Mouse (Mus musculus) cerebral cortex, adult 2 months (tissue): ENCODE measurements around the gene Pigq.

Source experiments
- WGBS: fragments of 180-500 bp; shearing (Covaris S2); methylation state at CpG from one replicate; pipeline ENCODE4 v1.1.7; 2018; 5-methylcytosine and 5-hydroxymethylcytosine counted together

Gene Pigq

DNA sequence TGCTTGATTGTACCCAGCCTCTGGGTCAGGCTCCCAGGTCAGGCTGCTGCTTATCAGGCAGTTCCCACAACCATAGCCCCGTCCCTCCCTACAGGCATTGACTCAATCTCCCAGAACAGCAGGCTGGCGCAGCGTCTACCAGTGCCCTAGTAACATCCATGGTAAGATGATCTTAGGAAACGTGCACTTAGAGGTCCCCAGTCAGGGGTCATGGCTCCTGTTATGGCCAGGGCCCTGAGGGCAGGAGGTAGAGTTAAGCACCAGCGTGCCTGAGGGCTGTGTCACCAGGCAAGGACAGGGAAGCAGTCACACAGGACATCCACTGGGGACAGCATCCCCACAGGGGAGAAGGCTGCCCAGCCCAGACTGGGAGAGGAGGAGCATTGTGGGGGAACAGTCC is 62.4 kb downstream of the Pigq start:
- 69% methylated on average over 5 of the region's 5 CpGs for whole genome bisulfite sequencing

GRCm38 (mm10) chr17:25881691-25882090 is 63.0 kb downstream of the Pigq start:
- WGBS, result 45% methylated on average over 4 of the region's 4 CpGs

DNA sequence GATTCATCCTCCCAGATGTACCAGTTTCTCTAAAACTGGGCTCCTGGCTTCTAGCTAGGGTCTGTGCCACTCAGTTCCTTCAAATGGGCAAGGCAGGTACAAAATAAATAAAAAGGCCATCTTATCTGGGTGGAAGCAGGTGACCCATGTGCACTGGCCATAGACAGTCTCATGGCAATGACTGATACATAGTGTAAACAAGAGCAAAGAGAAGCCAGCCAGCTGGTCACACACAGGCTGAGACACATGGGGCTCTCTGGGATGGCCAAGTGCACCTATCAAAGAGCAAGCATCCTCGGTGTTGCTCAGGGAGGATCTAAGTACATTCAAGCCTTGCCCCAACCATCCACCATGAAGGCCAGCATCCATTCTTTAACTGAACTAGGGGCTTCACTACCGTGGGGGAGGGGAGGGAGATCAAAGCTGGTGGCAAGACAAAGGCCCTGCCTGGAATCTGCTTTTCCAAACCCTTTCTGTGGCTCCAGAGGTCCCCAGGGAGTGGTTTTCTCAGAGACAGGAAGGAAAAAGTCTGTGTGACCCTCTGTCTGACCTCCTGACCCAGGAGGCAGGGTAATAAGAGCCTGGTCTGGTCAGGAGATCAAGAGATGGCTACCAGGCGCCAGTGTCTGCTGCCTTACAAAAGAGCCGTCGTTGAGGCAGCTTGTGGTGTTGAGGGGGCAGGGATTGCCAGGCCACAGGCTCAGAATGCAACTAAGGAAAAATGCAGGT is 63.7 kb downstream of the Pigq start:
- WGBS, result 25% methylated on average over 5 of the region's 5 CpGs

DNA sequence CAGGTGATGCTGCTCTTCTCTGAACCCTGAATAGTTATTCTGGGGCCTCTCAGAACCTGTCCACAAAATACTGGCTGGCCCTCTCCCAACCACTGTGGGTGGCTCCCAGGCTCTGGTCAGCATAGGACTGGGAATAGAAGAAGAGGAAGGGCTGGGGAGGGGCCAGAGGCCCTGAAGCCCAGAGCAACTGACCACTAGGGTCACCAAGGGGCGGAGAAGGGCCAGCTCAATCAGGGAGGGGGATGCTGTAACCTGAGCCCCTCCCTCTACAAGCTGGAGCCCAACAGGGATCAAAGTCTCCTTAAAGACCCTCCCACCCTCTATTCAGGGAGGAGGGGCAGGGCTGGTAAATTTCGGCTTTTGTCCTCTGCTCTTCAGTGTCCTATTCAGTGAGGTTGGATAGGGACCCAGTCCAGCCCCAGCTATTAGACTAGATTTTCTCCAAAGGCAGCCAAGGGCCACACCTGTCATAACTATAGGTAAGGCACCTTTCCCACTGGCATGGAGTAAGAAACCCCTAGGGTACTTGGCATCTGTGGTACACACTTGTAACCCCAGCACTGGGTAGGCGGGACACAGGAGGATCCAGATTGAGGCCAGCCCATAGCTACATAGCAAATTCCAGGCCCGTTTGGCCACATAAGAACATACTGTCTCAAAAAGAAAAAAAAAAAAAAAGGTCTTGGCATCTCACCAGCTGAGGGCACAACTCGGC is 64.4 kb downstream of the Pigq start, which contains the start of gene Wfikkn1:
Gene Wfikkn1 (minus strand): TSS at position 663 of the 715 bp plus-strand sequence.
- 34% methylated on average over 5 of the region's 5 CpGs for WGBS

- WGBS, result 74% methylated on average over 8 of the region's 8 CpGs
Observed at GRCm38 (mm10) chr17:25879750-25880149, 65.0 kb downstream of the Pigq start.

DNA sequence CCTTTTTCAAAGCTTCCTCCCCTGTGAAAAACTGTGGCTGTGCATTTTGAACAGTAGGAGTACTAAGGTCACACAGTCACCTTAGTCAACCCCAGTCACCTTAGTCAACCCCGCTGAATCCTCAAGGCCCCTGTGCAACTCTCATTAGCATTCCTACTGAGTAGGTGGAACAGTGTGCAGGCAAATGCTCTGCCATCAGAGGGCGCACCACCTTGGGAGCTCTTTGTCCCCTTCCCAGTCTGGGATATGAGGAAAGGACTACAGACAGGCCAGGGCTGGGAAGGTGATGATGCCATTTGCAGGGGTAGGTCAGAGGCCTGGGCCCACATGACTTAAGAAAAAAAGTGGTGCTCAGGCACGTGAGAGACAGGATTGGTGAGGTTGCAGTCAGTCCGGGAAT is 65.5 kb downstream of the Pigq start:
- 47% methylated on average over 4 of the region's 4 CpGs for WGBS

- 89% methylated on average over 19 of the region's 19 CpGs for WGBS
Observed at GRCm38 (mm10) chr17:25878611-25879180, 66.0 kb downstream of the Pigq start.

- WGBS, result 90% methylated on average over 32 of the region's 32 CpGs
Observed at GRCm38 (mm10) chr17:25877741-25878610, 66.8 kb downstream of the Pigq start.

DNA sequence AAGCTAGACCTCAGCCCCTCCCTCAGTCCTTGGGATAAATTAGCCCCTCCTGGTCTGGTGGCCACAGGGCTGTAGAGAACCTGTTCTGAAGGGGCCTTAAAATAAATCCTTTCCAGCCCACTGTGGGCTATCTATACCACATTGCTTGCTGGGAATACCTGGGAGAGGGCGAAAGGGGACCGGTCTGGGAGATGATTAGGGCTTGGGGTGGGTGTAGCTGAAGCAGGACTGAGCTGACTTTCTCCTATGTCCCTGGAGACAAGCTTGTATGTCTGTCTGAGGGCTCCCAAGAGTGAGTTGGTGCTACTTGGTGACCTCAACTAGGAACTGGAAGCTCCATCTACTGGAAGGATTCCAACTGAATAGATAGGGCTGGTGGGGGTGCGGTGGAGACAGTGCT is 67.7 kb downstream of the Pigq start:
- WGBS, result 78% methylated on average over 3 of the region's 3 CpGs
